Mouse (Mus musculus): ENCODE data around the gene Hap1.

Hap1 gene

DNA sequence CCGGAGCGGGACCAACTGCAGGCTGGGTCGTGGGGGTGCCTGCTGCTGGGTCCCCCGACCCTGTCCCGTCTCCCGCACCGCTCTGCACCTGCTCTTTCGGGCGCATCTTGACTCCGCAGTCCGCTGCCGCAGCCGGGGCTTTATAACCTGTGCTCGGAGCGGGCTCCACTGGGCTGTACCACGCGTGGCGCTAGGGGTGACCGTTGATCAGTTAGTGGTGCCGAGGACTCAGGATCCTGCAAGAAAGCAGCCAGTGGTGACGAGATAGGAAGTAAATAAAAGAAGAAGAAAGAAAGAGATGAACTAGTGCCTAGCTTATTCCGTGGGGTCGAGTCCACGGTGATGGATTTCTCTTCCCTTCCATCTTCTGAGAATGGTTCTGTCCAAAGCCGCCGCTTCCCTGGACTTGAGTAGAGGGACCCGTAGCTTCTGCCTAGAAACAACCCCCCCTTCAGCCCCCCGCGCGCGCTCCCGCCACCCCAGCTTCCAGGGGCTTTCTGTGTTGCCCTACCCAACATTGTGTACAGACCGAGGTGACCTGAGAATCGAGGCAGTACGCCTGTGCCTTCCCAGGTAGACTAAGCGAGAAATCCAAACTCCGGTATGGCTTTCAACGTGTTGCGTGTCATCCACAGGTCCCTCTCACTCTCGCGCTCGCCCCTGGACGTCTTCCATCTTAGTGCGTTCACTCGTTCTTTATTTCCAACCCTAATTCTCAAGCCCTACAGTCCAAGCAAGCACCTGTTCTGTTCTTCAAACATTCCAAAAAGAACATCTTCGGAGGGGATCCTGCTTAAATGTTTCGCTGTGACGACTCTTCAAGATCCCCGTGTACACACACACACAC lies at the start of gene Hap1:
TSS of gene Hap1 (minus strand) at position 157 of the 847 bp plus-strand sequence.
- DNase-seq = peak; percentile 86

GRCm38 (mm10) chr11:100404456-100405074 lies 48.6 kb upstream of the Hap1 start:
- DNase-seq = no peak

GRCm38 (mm10) chr11:100403445-100404134 lies 47.7 kb upstream of the Hap1 start:
- no peak for DNase-seq

DNA sequence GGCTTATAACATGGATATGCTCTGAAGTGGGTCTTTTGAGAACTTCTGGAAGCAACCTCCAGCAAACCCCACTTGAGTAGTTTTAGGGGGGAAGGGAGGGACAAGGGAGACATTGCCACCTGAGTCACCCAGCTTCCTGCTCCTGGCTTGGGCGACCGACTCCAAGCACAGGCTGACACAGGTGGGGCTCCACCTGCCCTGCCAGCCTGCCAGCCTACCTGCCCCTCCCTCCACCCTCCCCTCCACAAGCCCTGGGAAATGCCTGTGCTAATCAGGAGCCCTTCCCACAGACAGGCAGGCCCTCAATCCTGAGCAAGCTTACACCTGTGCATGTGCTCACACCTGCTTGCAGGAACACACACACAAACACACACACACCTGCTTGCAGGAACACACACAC lies 46.8 kb upstream of the Hap1 start:
- DNase-seq = no peak

DNA sequence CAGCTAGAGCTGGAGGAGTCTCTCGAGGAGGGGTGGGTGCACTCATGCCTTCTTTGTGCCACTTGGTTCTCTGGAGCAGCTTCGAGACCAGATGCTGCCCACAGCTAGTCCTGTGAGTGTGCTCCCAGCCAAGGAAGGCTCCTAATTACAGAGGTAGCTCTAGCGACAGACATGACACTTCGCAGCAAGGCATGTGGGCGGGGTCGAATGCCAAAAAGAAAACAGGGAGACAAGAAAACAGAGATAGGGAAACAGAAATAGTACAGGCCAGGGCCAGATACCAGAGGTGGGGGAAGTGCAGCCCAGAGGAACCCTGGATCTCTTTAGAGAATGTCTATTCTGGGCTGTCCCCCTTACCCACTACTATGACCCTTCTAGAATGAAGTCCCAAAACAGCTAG lies 46.3 kb upstream of the Hap1 start:
- DNase-seq = no peak

- no peak for DNase-seq
These were observed 44.9 kb upstream of the Hap1 start for GRCm38 (mm10) chr11:100400842-100401241.

- DNase-seq = no peak
These were observed 44.0 kb upstream of the Hap1 start for GRCm38 (mm10) chr11:100399727-100400538.

DNA sequence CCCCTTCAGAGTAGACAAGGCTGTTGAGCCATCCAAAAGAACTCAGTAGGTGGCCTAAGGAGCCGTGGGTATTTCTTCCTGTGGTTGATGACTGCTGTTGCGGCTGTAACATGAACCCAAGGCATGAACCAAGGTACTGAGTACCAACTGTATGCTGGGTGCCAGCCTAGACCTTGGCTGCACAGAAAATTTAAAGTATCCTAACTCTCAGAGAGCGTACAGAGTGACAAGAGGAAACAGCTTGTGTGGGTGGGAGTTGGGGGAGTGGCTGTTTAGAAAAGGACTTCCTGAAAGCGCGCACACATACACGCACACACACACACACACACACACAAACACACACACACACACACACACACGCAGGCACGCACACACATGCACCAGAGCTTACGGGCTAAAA lies 43.4 kb upstream of the Hap1 start:
- no peak for DNase-seq

- DNase-seq = no peak
These were observed 42.6 kb upstream of the Hap1 start for GRCm38 (mm10) chr11:100398517-100398916.

DNA sequence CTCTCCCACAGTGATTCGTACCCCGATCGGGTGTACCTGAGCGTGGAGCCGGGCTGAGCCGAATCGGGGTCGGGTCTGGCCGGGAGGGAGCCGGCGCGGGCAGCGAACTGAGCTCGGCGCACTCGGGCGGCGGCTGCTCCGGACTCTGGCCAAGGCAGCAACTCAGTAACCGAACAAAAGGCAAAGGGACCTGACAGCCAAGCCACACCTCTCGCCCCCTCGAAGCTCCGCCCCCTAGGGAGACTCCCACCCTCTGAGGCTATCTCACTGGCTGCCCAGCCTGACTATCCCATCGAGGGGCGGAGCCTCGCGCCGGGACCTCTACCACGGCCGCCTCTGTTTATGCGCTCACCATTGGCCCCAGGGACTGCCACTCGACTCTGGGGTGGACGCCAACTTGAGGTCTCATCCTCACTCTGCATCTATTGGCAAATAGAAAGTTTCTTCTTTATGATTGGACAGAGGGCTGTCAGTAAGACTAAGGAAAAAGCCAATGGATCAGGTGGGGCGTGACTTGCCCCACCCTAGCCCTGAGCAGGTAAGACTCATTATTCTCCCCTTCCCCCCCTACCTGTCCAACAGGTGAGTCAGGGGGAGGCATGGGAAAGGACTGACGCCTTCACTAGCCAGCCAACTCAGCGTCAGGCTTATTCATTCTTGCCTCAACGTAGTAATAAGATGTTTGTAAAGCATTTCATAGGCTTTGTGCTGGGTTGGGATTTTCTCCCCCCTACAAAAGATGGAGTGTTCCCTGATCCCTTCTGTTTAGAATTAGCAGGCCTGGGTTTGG lies 41.9 kb upstream of the Hap1 start, which contains the start of gene Jup:
TSS of gene Jup (minus strand) at position 164 of the 790 bp plus-strand sequence.
- DNase-seq = peak; percentile 100

DNA sequence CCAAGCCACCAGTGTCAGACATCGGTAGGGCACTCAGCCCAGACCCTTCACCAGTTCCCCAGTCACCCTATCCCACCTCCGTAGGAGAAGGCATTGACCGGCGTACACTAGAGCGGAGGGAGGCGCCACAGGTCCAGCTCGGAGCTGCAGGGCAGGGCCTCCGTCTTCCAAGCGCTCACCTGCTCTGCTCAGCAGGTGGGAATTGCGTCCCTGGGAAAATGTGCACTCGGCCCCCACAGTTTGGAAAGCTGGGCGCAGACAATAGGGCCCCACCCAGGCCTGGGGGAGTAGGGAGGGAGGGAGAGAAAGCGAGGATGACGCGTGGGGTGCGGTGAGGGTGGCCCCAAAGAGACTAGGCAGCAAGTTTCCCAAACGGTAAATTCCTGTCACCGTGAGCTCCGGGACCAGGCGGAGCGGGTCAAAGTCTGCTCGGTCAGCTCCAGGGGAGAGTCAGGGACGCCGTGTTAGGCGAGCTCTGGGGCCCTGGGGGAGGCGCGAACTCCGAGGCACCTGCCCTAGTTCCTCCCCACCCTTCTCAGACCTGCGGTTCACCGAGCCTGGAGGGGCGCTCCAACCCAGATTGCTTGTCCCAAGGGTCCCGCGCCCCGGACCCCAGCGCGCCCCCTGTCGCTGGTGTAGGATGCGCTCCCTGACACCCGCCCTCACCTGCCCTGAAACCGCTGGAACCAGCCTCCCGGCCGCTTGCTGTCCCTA lies 41.1 kb upstream of the Hap1 start:
- DNase-seq = peak; percentile 75

GRCm38 (mm10) chr11:100395861-100396631 lies 40.1 kb upstream of the Hap1 start:
- DNase-seq = peak; percentile 73

GRCm38 (mm10) chr11:100395200-100395599 lies 39.3 kb upstream of the Hap1 start:
- DNase-seq = peak; percentile 80

DNA sequence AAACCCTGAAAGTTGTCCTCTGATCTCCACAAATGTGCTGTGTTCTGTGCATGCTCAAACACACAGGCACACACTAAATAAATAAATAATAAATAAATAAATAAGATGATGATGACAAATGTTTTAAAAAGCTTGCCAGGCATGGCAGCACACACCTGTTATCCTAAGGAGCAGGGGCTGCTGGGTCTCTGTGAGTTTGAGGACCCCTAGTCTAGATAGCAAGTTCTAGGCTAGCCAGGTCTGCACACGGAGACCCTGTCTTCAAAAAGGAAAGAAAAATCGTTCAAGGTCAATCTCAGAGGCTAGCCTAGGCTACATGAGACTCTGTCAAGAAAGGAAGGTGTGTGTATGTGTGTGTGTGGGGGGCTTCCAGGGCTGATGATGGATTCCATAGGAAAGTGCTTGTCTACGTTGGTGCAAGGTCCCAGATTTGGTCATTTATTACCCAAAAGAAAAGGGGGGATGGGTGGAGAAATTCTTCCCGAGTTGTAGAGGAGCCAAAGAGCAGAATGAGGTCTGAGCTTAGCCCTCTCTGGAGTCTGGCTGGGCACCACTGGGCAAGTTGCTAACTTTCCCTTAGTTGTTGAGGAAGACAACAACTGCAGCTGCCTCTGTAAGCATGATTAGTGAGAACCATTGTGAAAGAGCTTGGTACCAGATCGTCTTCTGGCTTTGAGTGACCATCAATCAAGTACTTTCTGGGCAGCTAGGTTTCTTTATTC lies 38.6 kb upstream of the Hap1 start:
- DNase-seq = no peak

GRCm38 (mm10) chr11:100393733-100394132 lies 37.8 kb upstream of the Hap1 start:
- peak; percentile 56 for DNase-seq

GRCm38 (mm10) chr11:100392958-100393357 lies 37.0 kb upstream of the Hap1 start:
- no peak for DNase-seq

DNA sequence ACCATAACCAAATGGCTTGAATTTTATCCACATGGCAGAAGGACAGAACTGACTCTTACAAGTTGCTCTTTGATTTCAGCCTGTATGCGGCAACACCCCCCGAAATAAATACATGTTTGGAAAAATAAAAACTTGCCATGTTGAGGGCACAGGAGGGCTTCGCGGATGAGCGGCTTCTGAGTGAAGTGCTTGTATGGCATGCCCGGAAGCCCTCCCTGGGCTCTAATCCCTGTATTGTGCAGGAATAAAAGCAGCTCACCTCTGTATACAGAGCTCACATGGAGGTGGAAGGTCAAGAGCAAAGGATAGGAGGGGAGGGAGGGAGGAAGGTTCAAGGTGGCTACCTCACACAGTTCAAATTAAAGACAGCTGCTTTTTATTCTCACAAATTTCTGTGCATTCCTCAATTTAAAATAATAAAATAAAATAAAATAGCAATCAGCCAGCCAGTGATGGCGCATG lies 36.0 kb upstream of the Hap1 start:
- no peak for DNase-seq

DNA sequence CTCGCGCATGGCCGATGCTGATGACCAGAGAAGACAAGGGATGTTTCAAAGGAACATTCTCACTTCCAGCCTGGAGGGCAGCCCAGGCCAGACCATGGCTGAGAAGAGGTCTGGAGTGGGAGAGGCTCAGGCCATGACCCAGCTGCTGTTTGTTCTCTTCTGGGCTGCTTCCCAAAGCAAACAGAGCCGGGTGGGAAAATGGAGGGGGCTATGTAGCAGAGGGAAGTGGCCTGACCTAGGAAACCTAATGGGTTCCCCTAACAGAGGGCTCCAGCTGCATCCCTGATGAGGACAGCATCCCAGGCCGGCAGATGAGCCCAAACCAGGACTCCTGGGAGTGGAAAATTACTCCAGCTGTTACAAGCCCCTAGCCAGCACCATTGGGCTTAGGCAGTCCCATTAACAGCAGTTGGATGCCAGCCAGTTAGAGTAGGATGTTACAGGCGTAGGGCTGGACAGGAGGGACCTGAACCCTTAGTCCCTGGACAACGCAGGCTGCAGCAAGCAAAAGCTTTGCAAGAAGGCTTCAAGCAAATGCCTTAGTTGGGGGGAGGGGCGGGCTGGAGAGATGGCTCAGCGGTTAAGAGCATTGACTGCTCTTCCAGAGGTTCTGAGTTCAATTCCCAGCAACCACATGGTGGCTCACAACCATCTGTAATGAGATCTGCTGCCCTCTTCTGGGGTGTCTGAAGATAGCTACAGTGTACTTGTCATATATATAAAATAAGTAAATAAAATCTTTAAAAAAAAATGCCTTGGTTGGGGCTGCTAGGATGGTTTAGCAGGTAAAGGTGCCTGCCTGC lies 35.4 kb upstream of the Hap1 start:
- no peak for DNase-seq
